Mouse (Mus musculus): ENCODE results near the gene Tmpo. TPM values are rescaled to one million over a fixed set of nuclear protein-coding genes. Genes with fewer than 3 reads are reported as not detected.

Tmpo gene
- total and polyA plus RNA-seq, 3 experiments: 13.9 to 40.1 (median 39.8) TPM

DNA sequence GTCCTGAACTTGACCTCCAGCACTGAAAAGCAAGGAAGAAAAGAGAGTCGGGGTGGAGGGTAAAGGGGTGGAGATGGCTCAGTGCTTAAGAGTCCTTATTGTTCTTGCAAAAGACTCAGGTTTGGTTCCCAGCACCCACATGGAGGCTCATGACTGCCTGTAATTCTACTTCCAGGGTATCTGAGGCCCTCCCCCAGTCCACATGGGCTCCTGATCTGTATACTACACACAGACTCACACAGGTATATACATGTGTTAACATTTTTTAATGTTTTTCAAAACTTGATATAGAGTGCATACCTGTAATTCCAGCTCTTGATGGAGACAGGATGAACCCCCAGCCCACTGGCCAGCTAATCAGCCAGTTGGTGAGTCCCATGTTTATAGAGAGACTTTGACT, 81.0 kb downstream of the Tmpo start:
- no peak for TF ChIP-seq POLR2A (IDR thresholded peaks at IDR 0.05; ENCODE audit: insufficient read depth, low read depth, low read length)
- TF ChIP-seq EP300 (IDR thresholded peaks at IDR 0.05; ENCODE audit: insufficient read depth, low read depth, low read length): no peak
- no peak for TF ChIP-seq CTCF (IDR thresholded peaks at IDR 0.05)
- intact Hi-C loops (cut with DNase I): no loop called here
- no peaks in the 10 kb centered on the region for H3K36me3 ChIP-seq (ENCODE audit: control insufficient read depth, insufficient read depth, low read length)
- H3K4me3 ChIP-seq: no peak overlapping the region
- H3K79me2 ChIP-seq (replicated peaks; ENCODE audit: control insufficient read depth, insufficient read depth, low read length): no peaks in the 10 kb centered on the region
- H3K4me1 ChIP-seq (ENCODE audit: control insufficient read depth, insufficient read depth, low read length): no peaks in the 10 kb centered on the region
- H3K27ac ChIP-seq: no peak overlapping the region
- no peak overlapping the region for H3K9ac ChIP-seq (ENCODE audit: low read depth, low read length)
- no peak for DNase-seq
- H3K27me3 ChIP-seq (ENCODE audit: control insufficient read depth, insufficient read depth, low read length): no peaks in the 10 kb centered on the region
- WGBS: 94% methylated on average over 1 of the region's 1 CpGs

DNA sequence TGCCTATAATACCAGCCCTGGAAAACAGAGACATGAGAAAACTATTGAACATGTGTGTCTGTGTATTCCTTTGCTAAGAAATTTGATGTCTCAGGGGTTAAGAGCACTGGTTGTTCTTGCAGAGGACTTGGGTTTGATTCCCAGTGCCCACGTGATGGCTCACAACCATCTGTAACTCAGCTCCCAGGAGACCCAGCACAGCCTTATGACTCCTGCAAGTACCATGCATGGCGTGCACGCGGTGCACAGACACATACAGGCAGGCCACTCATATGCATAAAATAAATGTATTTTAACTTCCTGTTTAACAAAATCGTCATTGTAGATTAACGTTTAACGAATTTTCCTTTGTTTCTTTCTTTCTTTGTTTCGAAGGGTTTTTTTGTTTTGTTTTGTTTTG, 83.1 kb downstream of the Tmpo start:
- H3K4me1 ChIP-seq (ENCODE audit: control insufficient read depth, insufficient read depth, low read length): no peaks in the 10 kb centered on the region
- H3K36me3 ChIP-seq (ENCODE audit: control insufficient read depth, insufficient read depth, low read length): no peaks in the 10 kb centered on the region
- no peak overlapping the region for H3K9ac ChIP-seq (ENCODE audit: low read depth, low read length)
- TF ChIP-seq EP300 (IDR thresholded peaks at IDR 0.05; ENCODE audit: insufficient read depth, low read depth, low read length) (no peak), POLR2A (IDR thresholded peaks at IDR 0.05; ENCODE audit: insufficient read depth, low read depth, low read length) (no peak), CTCF (IDR thresholded peaks at IDR 0.05) (no peak)
- H3K4me3 ChIP-seq: no peak overlapping the region
- H3K27ac ChIP-seq: no peak overlapping the region
- H3K79me2 ChIP-seq (replicated peaks; ENCODE audit: control insufficient read depth, insufficient read depth, low read length): no peaks in the 10 kb centered on the region
- 92% methylated on average over 8 of the region's 8 CpGs for WGBS
- DNase-seq: no peak
- intact Hi-C loops (cut with DNase I): no loop called here
- no peaks in the 10 kb centered on the region for H3K27me3 ChIP-seq (ENCODE audit: control insufficient read depth, insufficient read depth, low read length)

Other genes starting within 250 kb of the Tmpo start
- 1 to 10 TPM; 5.2 to 5.6 TPM for gene Apaf1, start 98.5 kb downstream of the Tmpo start, total RNA-seq (2021)
- 3.9 and 6.4 TPM in 2 replicates for gene Apaf1, start 98.5 kb downstream of the Tmpo start, polyA plus RNA-seq (2012; rRNA removed)
- 10 to 100 TPM; 18.7 to 20.2 TPM for gene Ikbip, start 98.4 kb downstream of the Tmpo start, total RNA-seq (2021)
- 4.2 and 8.3 TPM in 2 replicates for gene Ikbip, start 98.4 kb downstream of the Tmpo start, polyA plus RNA-seq (2012; rRNA removed)
- gene Slc25a3, start 57.3 kb downstream of the Tmpo start, total RNA-seq (2021): 1,000 to 10,000 TPM; 2,279 to 2,697 TPM
- gene Slc25a3, start 57.3 kb downstream of the Tmpo start, polyA plus RNA-seq (2012; rRNA removed): 1,459 and 1,712 TPM in 2 replicates